Mouse (Mus musculus): Measurements from ENCODE around the gene Plekhh1.
"Not testable (repeated sequence)": the region's sequence is repeated elsewhere in the genome, so short reads cannot be mapped to it uniquely, and the experiment has no call there.

Plekhh1 gene

GRCm38 (mm10) chr12:79028911-79029861 is at the start of gene Plekhh1:
Plekhh1 (plus strand) TSS chr12:79029163.
- DNase-seq (ENCODE audit: low spot score) = no peak

GRCm38 (mm10) chr12:78980683-78981091 is 48.3 kb upstream of the Plekhh1 start:
- DNase-seq (ENCODE audit: low spot score) = peak; percentile 34

DNA sequence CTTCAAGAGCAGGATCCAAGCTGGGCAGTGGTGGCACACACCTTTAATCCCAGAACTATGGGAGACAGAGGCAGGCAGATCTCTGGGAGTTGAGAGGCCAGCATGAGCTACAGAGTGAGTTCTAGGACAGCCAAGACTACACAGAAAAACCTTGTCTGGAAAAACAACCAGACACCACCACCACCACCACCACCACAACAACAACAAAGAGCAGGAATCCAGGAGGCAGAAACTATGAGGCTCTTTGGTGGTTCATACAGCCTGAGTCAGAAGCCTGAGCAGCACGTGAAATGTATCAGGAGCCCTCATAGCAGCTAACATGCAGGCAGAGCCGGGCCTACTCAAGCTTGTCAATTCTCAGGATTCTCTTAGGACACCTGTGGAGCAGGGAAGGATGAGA is 47.8 kb upstream of the Plekhh1 start:
- no peak for DNase-seq (ENCODE audit: low spot score)

- no peak for DNase-seq (ENCODE audit: low spot score)
Measured at GRCm38 (mm10) chr12:78981938-78982825, 46.8 kb upstream of the Plekhh1 start.

DNA sequence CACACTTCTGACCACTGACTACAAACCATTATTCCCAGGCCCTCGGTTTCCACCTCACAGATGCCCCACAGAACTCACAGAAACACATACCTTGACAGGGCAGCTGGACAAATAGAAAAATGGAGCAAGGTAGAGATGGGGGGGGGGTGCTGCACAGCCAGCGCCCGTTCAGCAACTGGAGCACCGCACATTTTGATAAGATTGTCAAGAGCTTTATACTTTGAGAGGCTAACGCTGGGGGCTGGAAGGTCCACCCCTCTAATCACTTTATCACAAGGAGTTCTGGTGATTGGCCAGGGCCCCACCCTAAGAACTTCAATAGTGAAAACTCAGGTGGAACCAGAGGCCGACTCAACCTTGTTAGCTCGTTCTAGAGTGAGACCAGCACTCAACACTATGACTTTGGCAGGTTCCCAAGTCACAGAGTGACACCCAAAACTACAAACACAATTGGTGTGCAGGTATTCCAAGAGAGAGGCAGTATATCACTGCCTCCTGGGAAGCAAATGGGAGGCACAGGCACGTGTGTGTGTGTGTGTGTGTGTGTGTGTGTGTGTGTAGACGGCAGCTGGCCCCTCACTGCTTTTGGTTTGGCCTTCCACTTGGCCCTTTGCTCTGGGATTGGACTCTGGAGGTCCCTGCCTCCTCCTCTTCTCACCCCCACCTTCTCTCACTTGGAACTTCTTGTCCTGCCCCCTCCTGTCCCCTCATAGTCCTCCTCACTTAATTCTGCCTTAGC is 45.5 kb upstream of the Plekhh1 start:
- no peak for DNase-seq (ENCODE audit: low spot score)

DNA sequence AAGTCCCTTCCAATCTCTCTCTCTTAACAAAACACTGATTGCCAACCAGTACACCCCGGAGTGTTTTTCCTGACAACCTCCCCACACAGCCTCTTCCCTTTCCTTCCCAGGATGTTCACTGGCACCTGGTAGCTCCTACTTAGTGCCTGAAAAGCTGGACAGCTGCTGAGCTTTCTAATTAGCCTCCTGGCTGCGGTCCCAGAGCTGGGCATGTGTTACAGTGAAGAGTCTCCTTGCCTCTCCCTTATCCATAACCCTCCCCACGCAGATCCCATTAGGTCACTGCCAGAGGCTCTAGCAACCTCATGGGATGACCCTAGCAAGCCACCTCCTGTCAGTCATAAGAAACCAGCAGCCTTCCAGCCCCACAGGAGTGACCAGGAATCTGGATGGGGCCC is 44.9 kb upstream of the Plekhh1 start:
- DNase-seq (ENCODE audit: low spot score) = no peak

DNA sequence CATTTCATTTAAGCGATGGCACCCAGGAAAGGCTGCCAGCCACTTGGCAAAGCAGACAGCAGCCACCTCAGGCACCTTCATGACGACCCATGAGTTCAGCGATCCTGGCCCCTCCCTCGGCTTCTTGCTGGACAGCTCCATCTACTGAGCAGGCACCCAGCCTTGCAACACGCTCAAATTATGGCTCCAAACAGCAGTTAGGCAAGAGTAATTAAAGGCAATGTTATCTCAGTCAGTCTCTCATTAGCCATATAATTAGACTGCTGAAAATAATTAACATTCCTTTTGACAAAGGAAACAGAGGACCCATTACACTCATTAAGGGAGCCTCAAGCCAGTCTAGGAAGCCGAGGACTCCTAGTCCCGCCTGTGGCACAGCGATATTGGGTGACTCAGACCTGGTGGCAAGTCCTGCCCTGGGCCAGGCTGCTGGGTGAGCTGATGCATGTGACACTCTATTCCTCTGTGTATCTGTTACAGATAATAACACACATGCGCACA is 41.3 kb upstream of the Plekhh1 start:
- DNase-seq (ENCODE audit: low spot score) = no peak

GRCm38 (mm10) chr12:78996271-78996670 is 32.7 kb upstream of the Plekhh1 start:
- DNase-seq (ENCODE audit: low spot score) = no peak

GRCm38 (mm10) chr12:78996711-78997110 is 32.3 kb upstream of the Plekhh1 start:
- no peak for DNase-seq (ENCODE audit: low spot score)

DNA sequence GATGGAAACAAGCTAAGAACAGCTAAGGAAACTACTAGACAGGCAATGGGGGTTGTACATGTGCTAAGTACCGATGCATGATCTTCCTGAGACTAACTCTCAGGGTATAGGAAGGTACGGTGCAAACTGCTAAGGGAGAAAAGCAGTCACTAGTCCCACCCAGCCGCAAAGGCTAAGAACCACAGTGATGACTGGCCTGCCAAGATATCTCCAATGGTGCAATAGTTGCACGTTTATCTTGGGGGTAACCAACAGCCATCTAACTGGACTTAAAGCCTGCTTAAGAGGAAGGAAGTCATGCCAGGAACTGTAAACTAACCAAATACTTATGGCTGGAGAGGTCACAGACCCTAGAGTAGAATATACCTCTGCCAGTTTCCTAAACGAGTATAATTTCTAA is 26.6 kb upstream of the Plekhh1 start:
- no peak for DNase-seq (ENCODE audit: low spot score)

DNA sequence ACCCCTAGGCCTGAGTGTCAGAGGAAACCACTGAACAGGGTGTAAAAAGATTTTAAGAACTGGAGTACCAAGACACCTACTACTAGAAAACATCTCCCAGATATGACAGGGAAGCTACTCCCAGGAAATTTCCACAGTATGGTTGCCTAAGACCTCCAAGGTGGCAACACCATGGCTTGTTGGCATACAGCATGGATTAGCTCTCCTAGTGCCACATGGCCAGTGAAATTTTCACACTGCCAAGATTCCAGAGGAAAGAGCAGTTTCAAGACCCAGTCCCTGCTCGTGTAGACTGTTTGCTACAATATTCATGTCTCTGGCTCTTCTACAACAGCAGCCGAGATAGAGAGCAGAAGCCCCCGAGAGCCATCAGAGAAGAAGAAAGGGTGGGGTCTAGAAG is 26.0 kb upstream of the Plekhh1 start:
- DNase-seq (ENCODE audit: low spot score) = no peak

- DNase-seq (ENCODE audit: low spot score) = no peak
Measured at GRCm38 (mm10) chr12:79005456-79005855, 23.5 kb upstream of the Plekhh1 start.

- no peak for DNase-seq (ENCODE audit: low spot score)
Measured at GRCm38 (mm10) chr12:79006076-79006475, 22.9 kb upstream of the Plekhh1 start.

DNA sequence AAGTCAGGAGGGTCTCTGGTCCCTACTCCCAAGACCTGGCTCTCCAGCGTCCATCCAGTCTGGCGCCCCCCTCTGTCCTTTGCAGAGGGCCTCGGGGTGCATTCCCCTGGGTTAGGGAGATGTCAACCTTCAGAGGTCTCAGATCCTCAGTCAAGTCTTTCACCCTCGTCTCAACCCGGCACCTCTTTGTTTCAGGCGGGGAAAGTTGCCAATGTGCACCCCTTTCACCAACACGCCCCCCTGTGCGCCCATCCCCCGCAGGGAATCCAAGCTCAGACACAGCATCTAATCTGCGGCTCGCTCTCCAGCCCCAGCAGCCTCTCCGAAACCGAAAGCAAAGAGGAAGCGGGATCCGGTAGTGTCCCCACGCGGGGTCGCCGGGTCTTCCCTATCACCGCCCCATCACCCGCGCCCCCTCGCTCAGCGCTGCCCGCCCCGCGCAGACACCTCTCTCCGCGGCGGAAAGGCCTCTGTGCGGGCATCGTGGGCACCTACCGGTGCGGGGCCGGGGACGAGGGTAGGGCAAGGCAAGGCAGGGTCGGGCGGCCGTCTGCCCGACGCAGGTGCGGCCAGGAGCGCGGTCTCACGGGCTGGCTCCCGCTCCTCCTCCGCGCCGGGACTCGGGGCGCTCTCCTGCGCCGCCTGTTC is 22.4 kb upstream of the Plekhh1 start:
- peak; percentile 34 for DNase-seq (ENCODE audit: low spot score)

DNA sequence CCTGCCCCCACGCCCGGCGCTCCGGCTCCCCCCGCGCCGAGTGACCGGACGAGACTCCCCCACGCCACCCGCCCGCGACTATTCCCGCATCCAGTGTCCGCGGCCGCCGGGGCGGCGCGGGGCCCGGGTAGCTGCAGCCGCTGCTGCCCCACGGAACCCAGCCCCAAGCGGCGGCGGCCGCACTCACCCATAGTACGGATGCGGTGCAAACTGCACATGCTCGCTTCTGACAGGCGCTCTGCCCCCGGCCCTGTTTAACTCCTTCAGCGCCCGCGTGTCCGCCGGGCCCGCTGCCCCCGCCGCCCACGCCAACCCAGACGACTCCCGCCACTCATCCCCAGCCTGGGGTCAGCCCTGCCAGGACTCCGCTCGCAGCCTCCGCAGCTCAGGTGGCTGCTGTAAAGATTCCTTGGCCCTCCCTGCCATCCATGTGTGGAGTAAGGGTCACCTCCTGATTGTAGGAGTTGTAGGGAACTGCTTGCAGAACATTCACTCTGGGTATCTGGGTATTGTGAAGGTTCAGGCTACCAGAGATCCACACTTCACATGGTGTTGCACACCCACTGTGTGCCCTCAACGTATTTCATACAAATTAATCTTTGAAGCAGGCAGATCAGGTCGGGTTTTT is 21.7 kb upstream of the Plekhh1 start, which contains the start of gene Tmem229b:
Gene Tmem229b (minus strand): TSS at position 502 of the 628 bp plus-strand sequence.
- peak; percentile 8 for DNase-seq (ENCODE audit: low spot score)

DNA sequence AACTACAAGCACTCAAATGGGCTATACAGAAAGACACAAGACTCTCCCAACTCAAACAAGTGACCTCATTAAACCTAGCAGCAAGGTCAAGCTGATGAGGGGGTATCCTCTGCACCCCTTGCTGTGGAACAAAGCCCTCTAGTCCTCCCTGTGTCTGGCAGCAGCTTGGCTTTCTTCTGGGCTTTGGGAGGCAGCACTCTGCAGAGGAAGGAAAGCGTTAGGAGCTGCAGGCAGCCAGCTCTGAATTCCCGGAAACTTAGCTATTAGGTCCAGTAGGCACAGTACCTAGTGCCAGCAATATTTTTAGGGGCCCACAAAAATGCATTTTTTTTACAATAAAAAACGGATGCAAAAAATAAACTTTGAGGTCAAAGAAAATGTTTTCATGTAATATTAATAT is 18.4 kb upstream of the Plekhh1 start:
- DNase-seq (ENCODE audit: low spot score) = no peak

GRCm38 (mm10) chr12:79016109-79016508 is 12.9 kb upstream of the Plekhh1 start:
- DNase-seq (ENCODE audit: low spot score) = no peak

GRCm38 (mm10) chr12:79017994-79018399 is 11.0 kb upstream of the Plekhh1 start:
- DNase-seq (ENCODE audit: low spot score) = no peak

GRCm38 (mm10) chr12:79021902-79022301 is 7.1 kb upstream of the Plekhh1 start:
- no peak for DNase-seq (ENCODE audit: low spot score)

- no peak for DNase-seq (ENCODE audit: low spot score)
Measured at GRCm38 (mm10) chr12:79022882-79023281, 6.1 kb upstream of the Plekhh1 start.

DNA sequence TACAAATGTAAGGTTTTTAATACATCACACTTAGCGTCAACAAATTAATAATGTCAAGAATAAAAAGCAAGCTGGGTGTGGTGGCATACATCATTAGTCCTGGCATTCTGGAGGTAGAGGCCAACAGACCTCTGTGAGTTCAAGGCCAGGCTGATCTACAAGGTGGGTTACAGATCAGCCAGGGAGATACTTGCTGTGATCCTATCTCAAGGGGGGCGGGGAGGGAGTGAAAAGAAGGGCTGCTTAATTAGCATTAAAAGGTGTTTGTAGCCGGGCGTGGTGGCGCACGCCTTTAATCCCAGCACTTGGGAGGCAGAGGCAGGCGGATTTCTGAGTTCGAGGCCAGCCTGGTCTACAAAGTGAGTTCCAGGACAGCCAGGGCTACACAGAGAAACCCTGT is 1.4 kb upstream of the Plekhh1 start:
- DNase-seq (ENCODE audit: low spot score) = not testable (repeated sequence)

Data from spleen, adult 12 weeks (tissue).